15 mouse cellular contexts compared by ENCODE assay signal in genomic region chr14:76570292-76570691, GRCm38 (mm10). TPM values are rescaled to one million over a fixed set of nuclear protein-coding genes. Genes with fewer than 3 reads are reported as not detected.
A peak's percentile ranks its signal among the peaks of the same experiment; 100 is the strongest.
DNase-seq lines count a peak whose midpoint lies in the region; ATAC-seq and TF ChIP-seq lines count a peak whose summit lies in the region.
"Had no signal": no experiment of that assay in that cellular context is flagged by ENCODE, and none has a peak within 500 bp of the region (broad histone marks: within the 10 kb centered on the region; RNA-seq: fewer than 3 reads in every experiment).

No protein-coding gene starts in this region.

- H3K4me1 ChIP-seq in testis, adult 2 months (ENCODE audit: control insufficient read depth, insufficient read depth, low read length), result peaks cover 10% of the 10 kb centered on the region
- no peaks in the 10 kb centered on the region for H3K4me1 ChIP-seq in forebrain, embryonic 15.5 days
- H3K4me1 ChIP-seq: forebrain, embryonic 12.5 days had no signal

- H3K4me3 ChIP-seq in testis, adult 2 months (ENCODE audit: control insufficient read depth, low read depth, low read length), result no peak overlapping the region
- no peak overlapping the region for H3K4me3 ChIP-seq in forebrain, embryonic 15.5 days
- H3K4me3 ChIP-seq: forebrain, embryonic 12.5 days; kidney, embryonic 15.5 days had no signal

- ATAC-seq in forebrain, embryonic 15.5 days (replicated peaks), result no peak

- no peak for TF ChIP-seq POLR2A in testis, adult 2 months (IDR thresholded peaks at IDR 0.05; ENCODE audit: control insufficient read depth, low read depth, low read length)

- H3K36me3 ChIP-seq in testis, adult 2 months (ENCODE audit: control insufficient read depth, insufficient read depth, low read length), result no peaks in the 10 kb centered on the region
- H3K36me3 ChIP-seq in forebrain, embryonic 15.5 days, result no peaks in the 10 kb centered on the region
- H3K36me3 ChIP-seq: forebrain, embryonic 12.5 days; G1E; kidney, embryonic 15.5 days had no signal

- TF ChIP-seq CTCF in testis, adult 2 months (IDR thresholded peaks at IDR 0.05; ENCODE audit: control insufficient read depth, insufficient read depth, insufficient replicate concordance, low read depth, low read length), result no peak

- no peaks in the 10 kb centered on the region for H3K9me3 ChIP-seq in forebrain, embryonic 15.5 days
- H3K9me3 ChIP-seq: forebrain, embryonic 12.5 days; kidney, embryonic 15.5 days had no signal

- H3K27me3 ChIP-seq in testis, adult 2 months (ENCODE audit: control insufficient read depth, insufficient read depth, low read length), result no peaks in the 10 kb centered on the region
- H3K27me3 ChIP-seq in forebrain, embryonic 15.5 days, result no peaks in the 10 kb centered on the region
- H3K27me3 ChIP-seq: forebrain, embryonic 12.5 days; kidney, embryonic 15.5 days had no signal

- WGBS in forebrain, embryonic 15.5 days, result 90% methylated on average over 7 of the region's 7 CpGs

- H3K27ac ChIP-seq in testis, adult 2 months (ENCODE audit: control insufficient read depth, insufficient read depth, low read depth, low read length), result peak overlapping the region; percentile 39; the same call in 1 of the 2 replicates
- H3K27ac ChIP-seq in forebrain, embryonic 15.5 days (replicated peaks), result no peak overlapping the region
- H3K27ac ChIP-seq: forebrain, embryonic 12.5 days had no signal

- no peak overlapping the region for H3K4me2 ChIP-seq in forebrain, embryonic 15.5 days (replicated peaks)
- H3K4me2 ChIP-seq: forebrain, embryonic 12.5 days; kidney, embryonic 15.5 days had no signal

- peak; percentile 63 for DNase-seq in adrenal gland, adult 2 months
- DNase-seq in adrenal gland, adult 18-20 months (ENCODE audit: low spot score in 2 of 2), result no peak
- no peak for DNase-seq in testis, postnatal 14 days (ENCODE audit: low spot score)
- peak; percentile 69 for DNase-seq in induced T-regulatory cell, adult 2 months (ENCODE audit: low read depth)
- no peak for DNase-seq in cerebellum, adult 8-10 months
- no peak for DNase-seq in urinary bladder, postnatal 10 days (ENCODE audit: low spot score)
- DNase-seq: cerebellum, postnatal 10 days; heart, postnatal 14 days; thymus, adult 18-20 months had no signal

- H3K9ac ChIP-seq in forebrain, embryonic 15.5 days (replicated peaks), result no peak overlapping the region
- H3K9ac ChIP-seq: forebrain, embryonic 12.5 days; kidney, embryonic 15.5 days had no signal

RNA-seq across cellular contexts. Expression of gene Serp2, which starts 13.6 kb away (rescaled TPM):
- 1 to 10 TPM; 3.9 to 6.2 TPM for total RNA-seq in adrenal gland, adult 2 months (2021)
- polyA plus RNA-seq in adrenal gland, adult 2 months (2012; rRNA removed), result 8.3 and 9.3 TPM in 2 replicates
- total RNA-seq in adrenal gland, adult 18-20 months (2021), result 1 to 10 TPM; 4.8 to 5.0 TPM
- 73.8 and 80.3 TPM in 2 replicates for polyA plus RNA-seq in testis, adult 2 months (2012; rRNA removed)
- 125 and 138 TPM in 2 replicates for polyA plus RNA-seq in forebrain, embryonic 15.5 days (2015; fragmentation: Nextera tagmentation; extraction: Ambion mirVana)
- total RNA-seq: G1E; megakaryocyte, adult 5-6 weeks had no signal
- polyA plus RNA-seq: G1E had no signal

Comparison
In these comparisons a context has a peak if more than half of its experiments do, and no peak if none do; other contexts are left out.
1. DNase-seq: peak in adrenal gland, adult 2 months (single experiment) and induced T-regulatory cell, adult 2 months (single experiment); none in adrenal gland, adult 18-20 months (0 of 2), testis, postnatal 14 days (single experiment), cerebellum, adult 8-10 months (single experiment) and urinary bladder, postnatal 10 days (single experiment).